ENCODE assay signal across 8 mouse cellular contexts in genomic region chr1:130550242-130551167, GRCm38 (mm10).
DNase-seq lines count a peak whose midpoint lies in the region; ATAC-seq and TF ChIP-seq lines count a peak whose summit lies in the region.

No protein-coding gene starts in this region.

- intact Hi-C loops in heart, postnatal 36 days (cut with DNase I): no loop called here

- TF ChIP-seq CTCF in liver, postnatal 0 days (IDR thresholded peaks at IDR 0.05; ENCODE audit: low read depth): no peak
- TF ChIP-seq CTCF in stomach, postnatal 0 days (IDR thresholded peaks at IDR 0.05; ENCODE audit: low read depth): no peak

- peak overlapping the region; percentile 66; the same call in 1 of the 2 replicates for H3K27ac ChIP-seq in liver, postnatal 0 days (ENCODE audit: low read depth)
- H3K27ac ChIP-seq in stomach, postnatal 0 days (replicated peaks): 0 out of 2 replicates have a peak overlapping the region, but pooled peaks have one; percentile 13

- H3K4me1 ChIP-seq in liver, postnatal 0 days (ENCODE audit: insufficient read depth): peaks cover 9% of the 10 kb centered on the region; the same call in 1 of the 2 replicates
- H3K4me1 ChIP-seq in stomach, postnatal 0 days (replicated peaks; ENCODE audit: control insufficient read depth, insufficient read depth): no peaks in the 10 kb centered on the region

- H3K9me3 ChIP-seq in liver, postnatal 0 days (ENCODE audit: low read length): no peaks in the 10 kb centered on the region
- no peaks in the 10 kb centered on the region for H3K9me3 ChIP-seq in stomach, postnatal 0 days (ENCODE audit: control insufficient read depth, low read length)

- no peak for TF ChIP-seq EP300 in liver, postnatal 0 days (IDR thresholded peaks at IDR 0.05; ENCODE audit: low read depth)
- no peak for TF ChIP-seq EP300 in stomach, postnatal 0 days (optimal IDR thresholded peaks at IDR 0.05)

- no peak overlapping the region for H3K9ac ChIP-seq in liver, postnatal 0 days (replicated peaks)
- H3K9ac ChIP-seq in stomach, postnatal 0 days (ENCODE audit: low read length): no peak overlapping the region

- no peak overlapping the region for H3K4me3 ChIP-seq in liver, postnatal 0 days (ENCODE audit: low read depth, low read length)
- no peak overlapping the region for H3K4me3 ChIP-seq in stomach, postnatal 0 days (ENCODE audit: low read depth, low read length)

- WGBS in liver, postnatal 0 days (ENCODE audit: insufficient replicate concordance): 34% methylated on average over 19 of the region's 19 CpGs
- 60% methylated on average over 19 of the region's 19 CpGs for WGBS in stomach, postnatal 0 days

- H3K36me3 ChIP-seq in liver, postnatal 0 days (replicated peaks; ENCODE audit: insufficient read depth, low read length): no peaks in the 10 kb centered on the region
- no peaks in the 10 kb centered on the region for H3K36me3 ChIP-seq in stomach, postnatal 0 days (ENCODE audit: control insufficient read depth, insufficient read depth, low read length)

- peak; percentile 60 for ATAC-seq in liver, postnatal 0 days
- no peak for ATAC-seq in stomach, postnatal 0 days (ENCODE audit: low FRiP score, low TSS enrichment)
- no peak for ATAC-seq in cerebellum, adult (ENCODE audit: insufficient number of reproducible peaks, low FRiP score, low TSS enrichment)

- DNase-seq in CD4-positive helper T cell, adult 2 months (ENCODE audit: low read depth, low spot score): peak; percentile 45
- DNase-seq in adrenal gland, postnatal 25 days: peak; percentile 26
- DNase-seq in heart, postnatal 36 days: peak; percentile 34 to 36
- peak; percentile 20 for DNase-seq in liver, postnatal 0 days
- DNase-seq in stomach, postnatal 0 days (ENCODE audit: low spot score): no peak
- DNase-seq in frontal cortex, postnatal 10 days (ENCODE audit: low spot score in 2 of 2): no peak
- DNase-seq in cerebellum, adult 8-10 months: no peak

- no peaks in the 10 kb centered on the region for H3K27me3 ChIP-seq in liver, postnatal 0 days (ENCODE audit: insufficient read depth, low read length)
- no peaks in the 10 kb centered on the region for H3K27me3 ChIP-seq in stomach, postnatal 0 days (ENCODE audit: control insufficient read depth, insufficient read depth, low read length)

- peak overlapping the region; percentile 40 for H3K4me2 ChIP-seq in liver, postnatal 0 days (ENCODE audit: low read depth, low read length)
- H3K4me2 ChIP-seq in stomach, postnatal 0 days (replicated peaks; ENCODE audit: low read depth): no peak overlapping the region

Comparison
In these comparisons a context has a peak if more than half of its experiments do, and no peak if none do; other contexts are left out.
1. DNase-seq: peak in CD4-positive helper T cell, adult 2 months (single experiment), adrenal gland, postnatal 25 days (single experiment), heart, postnatal 36 days (2 of 2) and liver, postnatal 0 days (single experiment); none in stomach, postnatal 0 days (single experiment), frontal cortex, postnatal 10 days (0 of 2) and cerebellum, adult 8-10 months (single experiment).